Mouse (Mus musculus): ENCODE data around the gene C1qc.

Gene C1qc

GRCm38 (mm10) chr4:136847166-136847565, 45.7 kb downstream of the C1qc start:
- no peak for DNase-seq

GRCm38 (mm10) chr4:136842802-136843201, 50.1 kb downstream of the C1qc start:
- DNase-seq = no peak

DNA sequence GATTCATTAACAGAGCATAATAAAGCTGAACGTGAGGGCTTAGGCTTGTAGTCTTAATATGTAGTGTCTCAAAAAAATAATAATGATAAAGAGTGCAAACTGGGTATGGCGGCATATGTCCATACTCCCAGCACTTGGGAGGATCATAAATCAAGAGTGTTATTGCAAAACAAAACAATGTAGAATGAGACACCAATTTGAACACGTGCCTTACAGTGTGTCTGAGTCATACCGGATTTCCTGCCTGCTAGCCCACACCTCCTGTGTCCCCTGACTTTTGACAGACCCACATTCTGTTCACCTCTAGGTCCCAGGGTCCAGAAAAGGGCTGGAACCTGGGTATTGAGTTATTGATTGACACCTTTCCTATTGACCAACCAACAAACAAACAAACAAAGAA, 50.8 kb downstream of the C1qc start:
- DNase-seq = no peak

DNA sequence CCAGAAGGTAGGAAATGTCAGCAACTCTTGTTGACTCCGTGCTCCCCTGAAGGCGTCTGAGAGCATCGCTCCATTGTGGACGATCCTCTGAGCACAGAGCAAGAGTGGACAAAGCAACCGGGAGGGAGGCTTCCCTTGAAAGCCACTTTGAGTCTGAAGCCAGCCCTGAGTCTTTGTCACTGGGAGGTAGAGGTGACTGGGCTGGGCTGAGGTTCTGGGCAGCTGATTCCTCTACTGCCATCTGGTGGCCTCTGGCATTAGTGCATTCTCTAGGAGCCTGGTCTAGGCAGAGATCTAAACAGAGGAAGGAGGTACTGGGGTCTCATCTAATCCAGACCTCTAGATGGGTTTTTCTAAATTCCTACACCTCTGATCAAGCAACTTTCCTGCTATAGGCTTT, 51.8 kb downstream of the C1qc start:
- DNase-seq = peak; percentile 83

Data from lung, postnatal 36 days (tissue).